ENCODE assay signal across 8 mouse cellular contexts in the genomic region with DNA sequence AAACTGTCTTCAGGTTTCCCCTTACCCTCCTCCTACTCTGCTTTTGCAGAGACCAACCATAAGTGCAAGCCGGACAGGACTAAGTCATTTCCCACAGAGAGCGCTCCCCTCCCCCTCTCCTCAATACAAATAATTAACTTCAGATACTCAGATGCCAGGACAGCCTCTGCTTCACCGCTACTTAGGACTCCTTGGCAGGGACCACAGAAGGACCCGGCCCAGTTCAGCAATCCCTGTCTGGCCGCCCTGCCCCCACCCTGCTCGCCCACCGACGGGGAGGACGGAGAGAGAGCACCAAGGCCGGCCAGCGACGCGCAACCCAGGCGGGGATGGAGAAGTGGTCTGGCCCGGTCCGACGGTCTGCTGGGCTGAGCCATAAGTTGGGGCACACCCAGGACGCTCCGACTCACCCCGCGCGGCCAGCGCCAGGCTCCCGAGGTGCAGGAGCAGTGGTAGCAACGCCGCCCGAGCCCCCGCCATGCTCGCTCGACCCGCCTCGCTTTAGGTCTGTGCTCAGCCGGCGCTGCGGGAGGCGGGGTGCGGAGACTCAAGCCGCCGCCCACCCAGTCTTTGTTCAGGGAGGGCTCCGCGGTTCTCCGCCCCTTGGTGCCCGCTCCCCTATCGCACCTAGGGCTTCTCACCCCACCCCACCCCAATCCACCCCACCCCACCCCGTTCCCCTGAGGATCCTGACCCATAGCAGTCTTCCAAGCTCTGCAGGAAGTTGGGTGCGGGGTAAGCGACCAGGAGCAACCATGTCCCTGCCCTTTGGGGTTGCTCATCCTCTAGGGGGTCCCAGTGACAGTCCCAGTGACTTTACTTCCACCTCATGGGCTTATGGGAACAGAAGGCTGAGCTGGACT. TPM values are rescaled to one million over a fixed set of nuclear protein-coding genes. Genes with fewer than 3 reads are reported as not detected.
A peak's percentile ranks its signal among the peaks of the same experiment; 100 is the strongest.
DNase-seq lines count a peak whose midpoint lies in the region; ATAC-seq lines count a peak whose summit lies in the region.

A gene (minus strand): TSS at position 506 of the 863 bp plus-strand sequence.

- peak within 1 kb of the TSS; percentile 67 for H3K4me3 ChIP-seq in lung, embryonic 16.5 days (ENCODE audit: low read length)
- H3K4me3 ChIP-seq in embryonic facial prominence, embryonic 12.5 days: peak within 1 kb of the TSS; percentile 71
- peak within 1 kb of the TSS; percentile 54 for H3K4me3 ChIP-seq in hindbrain, embryonic 16.5 days (ENCODE audit: low read length)
- peak within 1 kb of the TSS; percentile 52 for H3K4me3 ChIP-seq in liver, embryonic 13.5 days (replicated peaks)
- H3K4me3 ChIP-seq in stomach, embryonic 14.5 days (ENCODE audit: low read depth, low read length): peak within 1 kb of the TSS; percentile 58

- peak within 1 kb of the TSS; percentile 68 for H3K9ac ChIP-seq in lung, embryonic 16.5 days (ENCODE audit: low read length)
- peak within 1 kb of the TSS; percentile 73 for H3K9ac ChIP-seq in embryonic facial prominence, embryonic 12.5 days
- H3K9ac ChIP-seq in hindbrain, embryonic 16.5 days (ENCODE audit: low read depth, low read length): peak within 1 kb of the TSS; percentile 68
- H3K9ac ChIP-seq in liver, embryonic 13.5 days: peak within 1 kb of the TSS; percentile 41; the same call in 1 of the 2 replicates
- peak within 1 kb of the TSS; percentile 52 for H3K9ac ChIP-seq in stomach, embryonic 14.5 days (replicated peaks; ENCODE audit: low read depth, low read length)

- H3K4me2 ChIP-seq in lung, embryonic 16.5 days (ENCODE audit: low read depth, low read length): peak within 1 kb of the TSS; percentile 76
- H3K4me2 ChIP-seq in embryonic facial prominence, embryonic 12.5 days (replicated peaks): peak within 1 kb of the TSS; percentile 63
- peak within 1 kb of the TSS; percentile 66 for H3K4me2 ChIP-seq in hindbrain, embryonic 16.5 days (ENCODE audit: low read length)
- H3K4me2 ChIP-seq in liver, embryonic 13.5 days: peak within 1 kb of the TSS; percentile 65
- peak within 1 kb of the TSS; percentile 69 for H3K4me2 ChIP-seq in stomach, embryonic 14.5 days (replicated peaks; ENCODE audit: low read depth, low read length)

- no peaks in the 10 kb centered on the region for H3K36me3 ChIP-seq in lung, embryonic 16.5 days (ENCODE audit: control insufficient read depth, insufficient read depth, low read length)
- H3K36me3 ChIP-seq in embryonic facial prominence, embryonic 12.5 days: peaks cover 10% of the 10 kb centered on the region; the same call in 1 of the 2 replicates
- H3K36me3 ChIP-seq in hindbrain, embryonic 16.5 days (ENCODE audit: control insufficient read depth, insufficient read depth, low read length): no peaks in the 10 kb centered on the region
- no peaks in the 10 kb centered on the region for H3K36me3 ChIP-seq in liver, embryonic 13.5 days
- no peaks in the 10 kb centered on the region for H3K36me3 ChIP-seq in stomach, embryonic 14.5 days (ENCODE audit: control insufficient read depth, insufficient read depth, low read length)

- H3K9me3 ChIP-seq in lung, embryonic 16.5 days (ENCODE audit: control insufficient read depth, low read length): no peaks in the 10 kb centered on the region
- H3K9me3 ChIP-seq in embryonic facial prominence, embryonic 12.5 days: no peaks in the 10 kb centered on the region
- H3K9me3 ChIP-seq in hindbrain, embryonic 16.5 days (ENCODE audit: control insufficient read depth, low read length): no peaks in the 10 kb centered on the region
- H3K9me3 ChIP-seq in liver, embryonic 13.5 days (replicated peaks): no peaks in the 10 kb centered on the region
- no peaks in the 10 kb centered on the region for H3K9me3 ChIP-seq in stomach, embryonic 14.5 days (ENCODE audit: control insufficient read depth, low read depth, low read length)

- H3K27ac ChIP-seq in lung, embryonic 16.5 days (ENCODE audit: low read length): no peak within 1 kb of the TSS
- peak within 1 kb of the TSS; percentile 18 for H3K27ac ChIP-seq in embryonic facial prominence, embryonic 12.5 days
- 0 out of 2 replicates have a peak within 1 kb of the TSS, but pooled peaks have one; percentile 29 for H3K27ac ChIP-seq in hindbrain, embryonic 16.5 days (ENCODE audit: low read depth, low read length)
- H3K27ac ChIP-seq in liver, embryonic 13.5 days: no peak within 1 kb of the TSS
- H3K27ac ChIP-seq in stomach, embryonic 14.5 days (ENCODE audit: low read length): peak within 1 kb of the TSS; percentile 10; the same call in 1 of the 2 replicates

- H3K27me3 ChIP-seq in lung, embryonic 16.5 days (ENCODE audit: control insufficient read depth, insufficient read depth, low read depth, low read length): peaks cover 2% of the 10 kb centered on the region; the same call in 1 of the 2 replicates
- 0 out of 2 replicates have a peak, but pooled peaks cover 3% of the 10 kb centered on the region for H3K27me3 ChIP-seq in embryonic facial prominence, embryonic 12.5 days
- H3K27me3 ChIP-seq in hindbrain, embryonic 16.5 days (replicated peaks; ENCODE audit: control insufficient read depth, insufficient read depth, low read length): peaks cover 16% of the 10 kb centered on the region
- H3K27me3 ChIP-seq in liver, embryonic 13.5 days: peaks cover 59% of the 10 kb centered on the region
- H3K27me3 ChIP-seq in stomach, embryonic 14.5 days (ENCODE audit: control insufficient read depth, insufficient read depth, low read length): no peaks in the 10 kb centered on the region

- no peak for DNase-seq in lung, postnatal 14 days
- no peak for DNase-seq in liver, embryonic 13.5 days
- no peak for DNase-seq in natural killer cell, adult 2 months (ENCODE audit: low spot score in 2 of 2)
- DNase-seq in ovary, postnatal 10 days (ENCODE audit: low spot score): no peak

- WGBS in lung, embryonic 16.5 days: 1% methylated on average over 31 of the region's 47 CpGs
- 2% methylated on average over 47 of the region's 47 CpGs for WGBS in embryonic facial prominence, embryonic 12.5 days
- WGBS in hindbrain, embryonic 16.5 days: under 1% methylated on average over 38 of the region's 47 CpGs
- 1% methylated on average over 46 of the region's 47 CpGs for WGBS in liver, embryonic 13.5 days (ENCODE audit: insufficient replicate concordance)
- under 1% methylated on average over 46 of the region's 47 CpGs for WGBS in stomach, embryonic 14.5 days

- peaks cover 17% of the 10 kb centered on the region for H3K4me1 ChIP-seq in lung, embryonic 16.5 days (replicated peaks; ENCODE audit: control insufficient read depth, insufficient read depth, low read length)
- H3K4me1 ChIP-seq in embryonic facial prominence, embryonic 12.5 days: peaks cover 19% of the 10 kb centered on the region
- H3K4me1 ChIP-seq in hindbrain, embryonic 16.5 days (ENCODE audit: control insufficient read depth, insufficient read depth, low read depth, low read length): peaks cover 7% of the 10 kb centered on the region
- peaks cover 24% of the 10 kb centered on the region for H3K4me1 ChIP-seq in liver, embryonic 13.5 days (replicated peaks)
- peaks cover 16% of the 10 kb centered on the region for H3K4me1 ChIP-seq in stomach, embryonic 14.5 days (ENCODE audit: control insufficient read depth, insufficient read depth, low read length)

- ATAC-seq in lung, embryonic 16.5 days (ENCODE audit: low read depth): peak; percentile 74
- ATAC-seq in embryonic facial prominence, embryonic 12.5 days (ENCODE audit: insufficient number of reproducible peaks, insufficient read depth, low FRiP score, low TSS enrichment): peak; percentile 77
- ATAC-seq in hindbrain, embryonic 16.5 days: peak; percentile 59
- ATAC-seq in liver, embryonic 13.5 days (ENCODE audit: low read depth): peak; percentile 39; the same call in 1 of the 2 replicates
- ATAC-seq in stomach, embryonic 14.5 days (ENCODE audit: insufficient number of reproducible peaks, insufficient read depth, low FRiP score, low read depth): peak; percentile 44; the same call in 1 of the 2 replicates

RNA-seq across cellular contexts. Expression of the gene that starts here (rescaled TPM):
- polyA plus RNA-seq in lung, embryonic 16.5 days (2015; fragmentation: Nextera tagmentation; extraction: Ambion mirVana): 11.5 and 12.6 TPM in 2 replicates
- polyA plus RNA-seq in embryonic facial prominence, embryonic 12.5 days (2016; fragmentation: Nextera tagmentation; extraction: Ambion mirVana): 40.6 and 41.3 TPM in 2 replicates
- 15.0 and 22.9 TPM in 2 replicates for polyA plus RNA-seq in hindbrain, embryonic 16.5 days (2015; fragmentation: Nextera tagmentation; extraction: Ambion mirVana)
- polyA plus RNA-seq in liver, embryonic 13.5 days (2015; fragmentation: Nextera tagmentation; extraction: Ambion mirVana): 1.5 and 1.6 TPM in 2 replicates
- 25.0 and 30.4 TPM in 2 replicates for polyA plus RNA-seq in stomach, embryonic 14.5 days (2014; fragmentation: Nextera tagmentation; extraction: Ambion mirVana)

Comparison
In these comparisons a context has a peak if more than half of its experiments do, and no peak if none do; other contexts are left out.
1. H3K27ac ChIP-seq: peak in embryonic facial prominence, embryonic 12.5 days (single experiment), hindbrain, embryonic 16.5 days (single experiment) and stomach, embryonic 14.5 days (single experiment); none in lung, embryonic 16.5 days (single experiment) and liver, embryonic 13.5 days (single experiment).
2. Peak in every context shown above with its lines, with median percentiles within 50 percentile points of each other: ATAC-seq, H3K4me2 ChIP-seq, H3K4me3 ChIP-seq and H3K9ac ChIP-seq.